Mouse (Mus musculus): ENCODE data around the gene Dnaja3. TPM values are rescaled to one million over a fixed set of nuclear protein-coding genes. Genes with fewer than 3 reads are reported as not detected.

Dnaja3 gene
- polyA plus RNA-seq (2015; fragmentation: Nextera tagmentation; extraction: Ambion mirVana) = 37.9 and 38.6 TPM in 2 replicates

GRCm38 (mm10) chr16:4639831-4640237 is at the start of gene Dnaja3, which contains the start of gene Vasn:
TSS of gene Dnaja3 (plus strand) at chr16:4639989.
TSS of gene Vasn (plus strand) at chr16:4639941.
- no peak for TF ChIP-seq CTCF (IDR thresholded peaks at IDR 0.05; ENCODE audit: low read depth)
- Histone ChIP-seq H3K4me1 (replicated peaks; ENCODE audit: control insufficient read depth, insufficient read depth, low read length) (peaks cover 19% of the 10 kb centered on the region; the same call in 1 of the 2 replicates), H3K27me3 (replicated peaks; ENCODE audit: control insufficient read depth, insufficient read depth, low read length) (no peaks in the 10 kb centered on the region), H3K27ac (ENCODE audit: low read depth, low read length) (peak within 1 kb of the TSS; percentile 80), H3K36me3 (ENCODE audit: control insufficient read depth, insufficient read depth) (peaks cover 21% of the 10 kb centered on the region), H3K9me3 (ENCODE audit: control insufficient read depth) (no peaks in the 10 kb centered on the region), H3K9ac (ENCODE audit: low read depth, low read length) (peak within 1 kb of the TSS; percentile 68), H3K4me3 (ENCODE audit: low read depth, low read length) (peak within 1 kb of the TSS; percentile 63), H3K4me2 (replicated peaks; ENCODE audit: low read depth) (peak within 1 kb of the TSS; percentile 89)
- peak; percentile 87 for ATAC-seq
- under 1% methylated on average over 22 of the region's 22 CpGs for WGBS

DNA sequence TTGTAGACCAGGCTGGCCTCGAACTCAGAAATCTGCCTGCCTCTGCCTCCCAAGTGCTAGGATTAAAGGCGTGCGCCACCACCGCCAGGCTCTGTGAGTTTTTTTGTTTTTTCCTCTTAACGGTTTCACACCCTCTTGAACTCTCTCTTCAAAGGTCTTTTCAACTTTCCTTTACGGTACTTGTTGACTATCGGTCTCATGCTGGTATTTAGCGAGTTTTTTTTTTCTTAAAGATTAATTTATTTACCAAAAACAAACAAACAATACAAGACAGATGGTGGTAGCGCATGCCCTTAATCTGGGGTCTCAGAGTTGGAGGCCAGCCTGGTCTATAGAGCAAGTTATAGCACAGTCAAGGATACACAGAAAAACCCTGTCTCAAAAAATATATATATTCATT is 49.6 kb upstream of the Dnaja3 start:
- 93% methylated on average over 9 of the region's 9 CpGs for WGBS
- no peak for TF ChIP-seq CTCF (IDR thresholded peaks at IDR 0.05; ENCODE audit: low read depth)

DNA sequence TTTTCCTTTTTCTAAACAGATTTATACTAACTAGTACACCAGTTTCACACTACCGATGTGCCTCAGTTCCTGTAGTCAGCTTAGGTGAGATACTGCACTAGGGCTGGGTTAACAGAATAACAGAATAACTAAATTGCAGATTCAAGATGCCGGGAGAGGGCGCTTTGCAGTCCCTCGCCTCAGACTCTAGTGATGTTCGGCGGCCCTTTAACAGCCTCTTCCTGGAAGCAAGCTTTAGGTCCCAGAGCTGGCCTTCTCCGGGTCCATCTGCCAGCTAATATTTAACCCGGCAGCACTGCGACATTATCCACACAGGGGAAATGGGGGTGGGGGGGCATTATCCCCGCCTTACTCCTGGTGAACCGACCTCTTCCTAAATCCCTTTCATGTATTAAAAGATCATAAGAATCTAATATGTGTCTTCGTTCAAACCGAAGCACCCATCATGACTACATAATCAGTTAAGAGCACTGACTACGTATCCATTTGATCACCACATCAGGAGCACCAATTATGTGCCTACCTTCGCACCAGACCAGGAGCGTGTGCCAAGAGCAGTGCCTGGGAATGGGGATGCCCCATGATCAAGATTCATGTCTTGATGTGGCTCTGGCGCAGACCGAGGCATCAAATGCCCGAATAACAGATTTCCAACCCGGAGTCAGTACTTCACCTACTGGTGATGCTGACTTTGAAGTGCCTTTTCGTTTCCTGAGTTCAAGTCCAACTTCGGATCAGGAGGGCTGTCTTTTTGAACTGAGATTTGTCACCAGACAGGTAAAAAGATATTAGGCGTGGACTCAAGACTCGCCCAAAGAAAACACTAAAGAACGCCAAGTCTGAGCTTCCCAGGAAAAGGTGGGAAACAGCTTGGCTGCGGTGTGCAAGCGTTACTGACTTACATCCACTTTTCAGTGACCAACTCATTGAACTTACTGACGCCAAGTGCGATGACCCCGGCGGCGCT is 46.6 kb upstream of the Dnaja3 start:
- no peak for ATAC-seq
- H3K4me2 ChIP-seq (replicated peaks; ENCODE audit: low read depth) = peak overlapping the region; percentile 96
- H3K4me3 ChIP-seq (ENCODE audit: low read depth, low read length) = peak overlapping the region; percentile 72
- H3K9ac ChIP-seq (ENCODE audit: low read depth, low read length) = peak overlapping the region; percentile 80; the same call in 1 of the 2 replicates
- no peaks in the 10 kb centered on the region for H3K27me3 ChIP-seq (replicated peaks; ENCODE audit: control insufficient read depth, insufficient read depth, low read length)
- TF ChIP-seq CTCF (IDR thresholded peaks at IDR 0.05; ENCODE audit: low read depth) = peak; percentile 74
- H3K4me1 ChIP-seq (replicated peaks; ENCODE audit: control insufficient read depth, insufficient read depth, low read length) = peaks cover 3% of the 10 kb centered on the region; the same call in 1 of the 2 replicates
- H3K9me3 ChIP-seq (ENCODE audit: control insufficient read depth) = no peaks in the 10 kb centered on the region
- H3K36me3 ChIP-seq (ENCODE audit: control insufficient read depth, insufficient read depth) = no peaks in the 10 kb centered on the region
- peak overlapping the region; percentile 75; the same call in 1 of the 2 replicates for H3K27ac ChIP-seq (ENCODE audit: low read depth, low read length)
- 12% methylated on average over 32 of the region's 32 CpGs for WGBS

More for the DNA sequence above, 49.6 kb upstream of the Dnaja3 start:
- Histone ChIP-seq H3K36me3 (ENCODE audit: control insufficient read depth, insufficient read depth) (no peaks in the 10 kb centered on the region), H3K27me3 (replicated peaks; ENCODE audit: control insufficient read depth, insufficient read depth, low read length) (no peaks in the 10 kb centered on the region), H3K27ac (ENCODE audit: low read depth, low read length) (no peak overlapping the region), H3K4me2 (replicated peaks; ENCODE audit: low read depth) (no peak overlapping the region), H3K9ac (ENCODE audit: low read depth, low read length) (no peak overlapping the region), H3K4me3 (ENCODE audit: low read depth, low read length) (no peak overlapping the region), H3K4me1 (replicated peaks; ENCODE audit: control insufficient read depth, insufficient read depth, low read length) (peaks cover 8% of the 10 kb centered on the region), H3K9me3 (ENCODE audit: control insufficient read depth) (no peaks in the 10 kb centered on the region)
- no peak for ATAC-seq

GRCm38 (mm10) chr16:4593971-4594813 is 45.6 kb upstream of the Dnaja3 start, which contains the start of gene Glis2:
TSS of gene Glis2 (plus strand) at chr16:4594713.
- Histone ChIP-seq H3K4me2 (replicated peaks; ENCODE audit: low read depth) (peak within 1 kb of the TSS; percentile 96), H3K4me1 (replicated peaks; ENCODE audit: control insufficient read depth, insufficient read depth, low read length) (peaks cover 3% of the 10 kb centered on the region; the same call in 1 of the 2 replicates), H3K27ac (ENCODE audit: low read depth, low read length) (peak within 1 kb of the TSS; percentile 75), H3K9ac (ENCODE audit: low read depth, low read length) (peak within 1 kb of the TSS; percentile 80), H3K27me3 (replicated peaks; ENCODE audit: control insufficient read depth, insufficient read depth, low read length) (no peaks in the 10 kb centered on the region), H3K36me3 (ENCODE audit: control insufficient read depth, insufficient read depth) (no peaks in the 10 kb centered on the region), H3K4me3 (ENCODE audit: low read depth, low read length) (peak within 1 kb of the TSS; percentile 72), H3K9me3 (ENCODE audit: control insufficient read depth) (no peaks in the 10 kb centered on the region)
- ATAC-seq = peak; percentile 53
- WGBS = 1% methylated on average over 18 of the region's 74 CpGs
- no peak for TF ChIP-seq CTCF (IDR thresholded peaks at IDR 0.05; ENCODE audit: low read depth)

- TF ChIP-seq CTCF (IDR thresholded peaks at IDR 0.05; ENCODE audit: low read depth) = no peak
- peak overlapping the region; percentile 80 for H3K9ac ChIP-seq (ENCODE audit: low read depth, low read length)
- H3K27ac ChIP-seq (ENCODE audit: low read depth, low read length) = peak overlapping the region; percentile 75
- no peaks in the 10 kb centered on the region for H3K36me3 ChIP-seq (ENCODE audit: control insufficient read depth, insufficient read depth)
- H3K4me3 ChIP-seq (ENCODE audit: low read depth, low read length) = peak overlapping the region; percentile 72
- H3K27me3 ChIP-seq (replicated peaks; ENCODE audit: control insufficient read depth, insufficient read depth, low read length) = no peaks in the 10 kb centered on the region
- peaks cover 3% of the 10 kb centered on the region; the same call in 1 of the 2 replicates for H3K4me1 ChIP-seq (replicated peaks; ENCODE audit: control insufficient read depth, insufficient read depth, low read length)
- peak overlapping the region; percentile 96 for H3K4me2 ChIP-seq (replicated peaks; ENCODE audit: low read depth)
- no peaks in the 10 kb centered on the region for H3K9me3 ChIP-seq (ENCODE audit: control insufficient read depth)
- WGBS = under 1% methylated on average over 41 of the region's 52 CpGs
- ATAC-seq = no peak
Measured at GRCm38 (mm10) chr16:4594814-4595526, 44.8 kb upstream of the Dnaja3 start.
